Mouse (Mus musculus): Measurements from ENCODE around the gene Sh3pxd2b. TPM values are rescaled to one million over a fixed set of nuclear protein-coding genes. Genes with fewer than 3 reads are reported as not detected.

Gene Sh3pxd2b
- polyA plus RNA-seq, 1 experiment from 2014 or later, result 24.6 TPM

DNA sequence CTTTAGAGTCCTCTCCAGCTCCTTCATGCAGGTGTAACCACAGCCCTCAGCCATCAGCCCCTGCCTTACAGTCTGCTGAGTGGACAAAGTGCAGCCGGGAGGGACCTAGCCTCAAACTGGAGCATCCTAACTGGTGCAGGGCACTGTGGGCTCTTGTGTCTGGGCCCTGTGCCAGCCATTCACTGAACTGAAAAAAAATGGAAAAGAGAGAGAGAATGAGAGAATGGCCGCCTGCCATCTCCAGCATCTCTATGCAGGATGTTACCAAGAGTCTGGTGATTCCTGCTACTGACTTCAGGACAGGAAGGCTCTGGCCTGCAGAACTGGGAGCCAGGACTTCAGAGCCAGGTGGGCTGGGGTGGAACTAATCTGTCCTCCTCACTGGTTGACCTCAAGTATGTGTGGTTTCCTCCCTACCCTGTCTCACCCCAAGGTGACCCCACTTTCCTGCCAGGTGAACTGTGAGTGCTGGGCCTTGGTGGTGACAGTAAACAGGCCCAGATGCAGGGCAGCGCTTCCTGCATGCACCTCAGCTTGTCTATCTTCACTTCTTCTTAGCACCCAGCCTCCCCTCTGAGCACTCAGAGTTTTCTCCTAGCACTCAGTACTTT lies 16.1 kb downstream of the Sh3pxd2b start:
- H3K4me1 ChIP-seq, result peaks cover 22% of the 10 kb centered on the region
- ATAC-seq (ENCODE audit: low FRiP score, low read depth), result peak; percentile 55; the same call in 1 of the 2 replicates
- 60% methylated on average over 3 of the region's 3 CpGs for WGBS
- no peaks in the 10 kb centered on the region for H3K27me3 ChIP-seq (replicated peaks)
- H3K27ac ChIP-seq, result no peak overlapping the region; the same call in 1 of the 2 replicates
- H3K9ac ChIP-seq, result no peak overlapping the region
- H3K4me2 ChIP-seq (replicated peaks), result no peak overlapping the region
- no peak overlapping the region for H3K4me3 ChIP-seq
- peaks cover 5% of the 10 kb centered on the region; the same call in 1 of the 2 replicates for H3K36me3 ChIP-seq
- H3K9me3 ChIP-seq, result no peaks in the 10 kb centered on the region

GRCm38 (mm10) chr11:32364375-32364774 lies 16.8 kb downstream of the Sh3pxd2b start:
- Histone ChIP-seq H3K4me1 (peaks cover 22% of the 10 kb centered on the region), H3K9me3 (no peaks in the 10 kb centered on the region), H3K4me2 (replicated peaks) (no peak overlapping the region), H3K4me3 (no peak overlapping the region), H3K9ac (no peak overlapping the region), H3K36me3 (peaks cover 5% of the 10 kb centered on the region; the same call in 1 of the 2 replicates), H3K27me3 (replicated peaks) (no peaks in the 10 kb centered on the region), H3K27ac (no peak overlapping the region)
- WGBS, result 86% methylated on average over 7 of the region's 7 CpGs
- ATAC-seq (ENCODE audit: low FRiP score, low read depth), result no peak

DNA sequence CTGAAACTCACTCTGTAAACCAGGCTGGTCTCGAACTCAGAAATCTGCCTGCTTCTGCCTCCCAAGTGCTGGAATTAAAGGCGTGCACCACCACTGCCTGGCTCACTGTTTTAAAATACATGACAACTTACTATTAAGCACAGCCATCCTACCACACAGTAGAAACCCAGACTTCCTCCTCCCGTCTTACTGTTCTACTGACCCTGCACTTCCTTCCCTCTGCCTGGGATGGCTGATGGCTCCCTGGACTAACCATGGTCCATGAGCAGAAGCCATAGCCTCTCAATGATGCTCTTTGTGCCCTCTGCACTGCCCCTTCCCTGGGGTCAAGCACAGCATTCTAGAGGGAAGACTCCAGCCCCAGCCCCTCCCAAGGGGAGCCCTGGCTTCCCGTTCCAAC lies 17.9 kb downstream of the Sh3pxd2b start:
- WGBS, result 89% methylated on average over 4 of the region's 4 CpGs
- Histone ChIP-seq H3K4me3 (no peak overlapping the region), H3K4me2 (replicated peaks) (no peak overlapping the region), H3K4me1 (peaks cover 22% of the 10 kb centered on the region), H3K27ac (no peak overlapping the region), H3K9ac (no peak overlapping the region), H3K27me3 (replicated peaks) (no peaks in the 10 kb centered on the region), H3K36me3 (peaks cover 3% of the 10 kb centered on the region; the same call in 1 of the 2 replicates), H3K9me3 (no peaks in the 10 kb centered on the region)
- ATAC-seq (ENCODE audit: low FRiP score, low read depth), result no peak

DNA sequence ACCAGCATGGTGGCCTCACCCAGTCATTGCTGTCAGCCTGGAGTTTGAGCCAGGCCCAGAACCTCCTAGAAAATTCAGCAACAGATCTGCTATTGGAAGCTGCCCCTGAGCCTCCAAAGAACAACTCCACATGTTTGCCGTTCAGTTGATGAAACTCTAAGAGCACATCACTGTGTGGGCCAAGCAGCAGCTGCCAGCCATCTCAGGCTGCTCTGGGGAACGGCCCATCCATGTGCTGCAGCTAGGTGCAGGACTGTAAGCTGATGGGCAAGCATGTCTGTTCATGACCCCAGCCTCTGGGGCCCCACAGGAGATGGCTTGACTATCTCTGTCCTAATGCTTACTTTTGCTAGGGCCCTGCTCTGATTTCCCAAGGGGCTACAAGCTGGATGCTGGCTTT lies 19.4 kb downstream of the Sh3pxd2b start:
- Histone ChIP-seq H3K4me2 (replicated peaks) (no peak overlapping the region), H3K9ac (no peak overlapping the region), H3K9me3 (no peaks in the 10 kb centered on the region), H3K4me1 (peaks cover 22% of the 10 kb centered on the region), H3K4me3 (no peak overlapping the region), H3K27me3 (replicated peaks) (no peaks in the 10 kb centered on the region), H3K36me3 (peaks cover 11% of the 10 kb centered on the region), H3K27ac (no peak overlapping the region)
- WGBS, result 91% methylated on average over 2 of the region's 2 CpGs
- ATAC-seq (ENCODE audit: low FRiP score, low read depth), result no peak

- Histone ChIP-seq H3K9ac (no peak overlapping the region), H3K4me1 (peaks cover 10% of the 10 kb centered on the region), H3K4me2 (replicated peaks) (no peak overlapping the region), H3K27me3 (replicated peaks) (no peaks in the 10 kb centered on the region), H3K9me3 (no peaks in the 10 kb centered on the region), H3K36me3 (peaks cover 22% of the 10 kb centered on the region), H3K4me3 (no peak overlapping the region), H3K27ac (no peak overlapping the region)
- WGBS, result 98% methylated on average over 3 of the region's 3 CpGs
- no peak for ATAC-seq (ENCODE audit: low FRiP score, low read depth)
These were observed 21.4 kb downstream of the Sh3pxd2b start for GRCm38 (mm10) chr11:32368986-32369385.

GRCm38 (mm10) chr11:32370881-32371280 lies 23.3 kb downstream of the Sh3pxd2b start:
- WGBS, result 78% methylated on average over 1 of the region's 1 CpGs

DNA sequence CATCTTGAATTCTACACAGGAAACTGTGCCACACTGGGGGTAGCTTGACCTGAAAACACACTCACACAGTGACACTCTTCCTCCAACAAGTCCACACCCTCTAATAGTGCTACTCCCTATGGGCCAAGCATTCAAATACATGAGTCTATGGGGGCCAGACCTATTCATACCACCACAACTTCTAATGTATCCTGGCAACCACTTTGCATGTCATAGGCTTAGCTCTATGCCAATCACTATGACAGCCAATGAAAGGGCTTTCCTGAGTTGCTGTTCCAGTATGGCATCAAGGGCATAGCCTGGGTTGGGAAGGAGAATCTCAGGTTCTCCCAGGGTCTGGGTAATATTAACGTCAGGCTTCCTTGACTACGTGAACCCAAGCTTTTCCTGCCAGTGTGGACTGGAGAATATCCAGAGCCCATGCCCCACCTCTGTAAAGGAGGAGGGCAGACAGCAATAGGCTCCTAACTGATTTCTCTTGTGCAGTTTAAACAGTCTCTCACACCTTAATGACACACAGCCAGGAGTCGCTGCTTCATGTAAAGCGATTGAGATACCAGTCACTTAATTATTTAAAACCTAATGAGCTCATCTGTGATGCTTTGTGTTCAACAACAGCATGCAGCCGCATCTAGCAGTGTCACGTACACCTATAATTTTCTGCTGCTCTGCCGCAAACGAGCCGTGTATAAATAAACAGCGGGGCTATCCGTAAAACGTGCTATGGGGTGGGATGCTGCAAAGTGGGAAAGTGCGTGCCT lies 25.8 kb downstream of the Sh3pxd2b start:
- Histone ChIP-seq H3K4me3 (no peak overlapping the region), H3K4me2 (replicated peaks) (no peak overlapping the region), H3K27me3 (replicated peaks) (no peaks in the 10 kb centered on the region), H3K36me3 (peaks cover 51% of the 10 kb centered on the region), H3K9me3 (no peaks in the 10 kb centered on the region), H3K4me1 (0 out of 2 replicates have a peak, but pooled peaks cover 4% of the 10 kb centered on the region), H3K27ac (no peak overlapping the region), H3K9ac (no peak overlapping the region)
- 73% methylated on average over 13 of the region's 13 CpGs for WGBS
- peak; percentile 61; the same call in 1 of the 2 replicates for ATAC-seq (ENCODE audit: low FRiP score, low read depth)

More at GRCm38 (mm10) chr11:32370881-32371280, 23.3 kb downstream of the Sh3pxd2b start:
- Histone ChIP-seq H3K9me3 (no peaks in the 10 kb centered on the region), H3K9ac (no peak overlapping the region), H3K27me3 (replicated peaks) (no peaks in the 10 kb centered on the region), H3K27ac (no peak overlapping the region), H3K36me3 (peaks cover 39% of the 10 kb centered on the region), H3K4me3 (no peak overlapping the region), H3K4me2 (replicated peaks) (no peak overlapping the region), H3K4me1 (peaks cover 4% of the 10 kb centered on the region; the same call in 1 of the 2 replicates)
- no peak for ATAC-seq (ENCODE audit: low FRiP score, low read depth)

DNA sequence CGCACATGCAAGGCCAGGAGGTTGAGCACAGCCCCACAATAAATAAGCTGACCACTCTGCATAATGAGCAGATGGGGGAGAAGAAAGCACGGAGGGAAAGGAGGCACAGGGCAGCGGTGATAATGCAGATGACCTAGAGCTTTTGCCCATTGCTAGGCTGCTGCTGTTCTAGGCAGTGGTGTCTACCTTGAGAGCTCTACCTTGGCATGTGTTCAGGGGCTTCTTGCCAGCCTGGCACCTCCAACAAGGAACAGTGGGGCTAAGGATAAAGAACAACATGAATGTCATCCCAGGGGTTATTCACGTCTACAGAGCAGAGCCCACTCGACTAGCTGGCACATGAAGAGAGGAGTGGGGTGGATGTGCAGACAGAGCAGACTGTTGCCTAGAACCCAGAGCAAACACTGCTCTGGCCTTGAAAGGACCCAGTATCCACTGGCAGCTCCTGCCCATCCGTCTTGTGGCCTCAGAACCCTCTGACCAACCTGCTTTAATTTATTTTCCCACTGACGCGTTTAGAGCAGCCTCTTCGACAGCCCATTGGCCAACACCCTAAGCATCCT lies 26.5 kb downstream of the Sh3pxd2b start:
- peak; percentile 26; the same call in 1 of the 2 replicates for ATAC-seq (ENCODE audit: low FRiP score, low read depth)
- no peak overlapping the region for H3K4me2 ChIP-seq (replicated peaks)
- H3K9me3 ChIP-seq, result no peaks in the 10 kb centered on the region
- peaks cover 51% of the 10 kb centered on the region for H3K36me3 ChIP-seq
- H3K4me1 ChIP-seq, result 0 out of 2 replicates have a peak, but pooled peaks cover 4% of the 10 kb centered on the region
- WGBS, result 75% methylated on average over 9 of the region's 9 CpGs
- H3K27ac ChIP-seq, result no peak overlapping the region
- H3K27me3 ChIP-seq (replicated peaks), result no peaks in the 10 kb centered on the region
- H3K4me3 ChIP-seq, result no peak overlapping the region
- H3K9ac ChIP-seq, result no peak overlapping the region

DNA sequence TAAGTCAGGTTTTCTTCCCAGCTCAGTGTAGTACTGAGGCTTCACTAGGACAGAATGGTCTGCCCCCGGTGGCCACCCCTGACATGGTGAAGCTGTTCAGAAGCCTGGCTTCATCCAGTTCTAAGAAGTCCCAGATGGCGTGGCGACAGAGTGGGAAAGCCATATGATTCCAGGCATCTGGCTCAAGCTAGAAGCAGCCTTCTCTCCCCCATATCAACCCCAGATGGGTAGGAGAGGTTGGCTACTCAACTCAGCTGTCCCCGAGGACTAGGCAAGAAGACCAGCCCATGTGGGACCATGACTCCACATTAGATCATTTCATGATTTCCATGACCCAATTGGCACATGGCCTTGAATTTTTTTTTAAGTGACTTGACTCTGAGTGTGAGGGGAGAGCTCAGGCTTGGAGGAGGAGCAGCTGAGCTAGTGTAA lies 27.5 kb downstream of the Sh3pxd2b start:
- Histone ChIP-seq H3K36me3 (peaks cover 51% of the 10 kb centered on the region), H3K9ac (no peak overlapping the region), H3K4me1 (0 out of 2 replicates have a peak, but pooled peaks cover 4% of the 10 kb centered on the region), H3K4me2 (replicated peaks) (no peak overlapping the region), H3K9me3 (no peaks in the 10 kb centered on the region), H3K27ac (no peak overlapping the region), H3K4me3 (no peak overlapping the region), H3K27me3 (replicated peaks) (no peaks in the 10 kb centered on the region)
- no peak for ATAC-seq (ENCODE audit: low FRiP score, low read depth)
- WGBS, result 84% methylated on average over 4 of the region's 4 CpGs

- no peak overlapping the region for H3K4me2 ChIP-seq (replicated peaks)
- H3K9me3 ChIP-seq, result no peaks in the 10 kb centered on the region
- ATAC-seq (ENCODE audit: low FRiP score, low read depth), result no peak
- H3K36me3 ChIP-seq, result peaks cover 55% of the 10 kb centered on the region
- no peaks in the 10 kb centered on the region for H3K27me3 ChIP-seq (replicated peaks)
- 89% methylated on average over 1 of the region's 1 CpGs for WGBS
- no peak overlapping the region for H3K27ac ChIP-seq
- H3K4me1 ChIP-seq, result 0 out of 2 replicates have a peak, but pooled peaks cover 4% of the 10 kb centered on the region
- H3K9ac ChIP-seq, result no peak overlapping the region
- H3K4me3 ChIP-seq, result no peak overlapping the region
These were observed 28.5 kb downstream of the Sh3pxd2b start for GRCm38 (mm10) chr11:32376086-32376485.

GRCm38 (mm10) chr11:32379910-32380309 lies 32.3 kb downstream of the Sh3pxd2b start:
- Histone ChIP-seq H3K4me3 (no peak overlapping the region), H3K9me3 (no peaks in the 10 kb centered on the region), H3K27me3 (replicated peaks) (no peaks in the 10 kb centered on the region), H3K4me1 (peaks cover 13% of the 10 kb centered on the region), H3K4me2 (replicated peaks) (no peak overlapping the region), H3K27ac (no peak overlapping the region), H3K9ac (no peak overlapping the region), H3K36me3 (peaks cover 39% of the 10 kb centered on the region)
- no peak for ATAC-seq (ENCODE audit: low FRiP score, low read depth)
